Mouse (Mus musculus): ENCODE results near the gene Ttll5.

- no peak for TF ChIP-seq EP300 (optimal IDR thresholded peaks at IDR 0.05)
- no peak for TF ChIP-seq CTCF (IDR thresholded peaks at IDR 0.05; ENCODE audit: low read depth)
Observed at GRCm38 (mm10) chr12:85866624-85867023, 42.2 kb downstream of the Ttll5 start.

All from stomach, postnatal 0 days (tissue).